In genomic region chr9:101990836-101991235, GRCm38 (mm10) we compare ENCODE assay signal across 25 mouse cellular contexts.
DNase-seq lines count a peak whose midpoint lies in the region; ATAC-seq and TF ChIP-seq lines count a peak whose summit lies in the region.
"Had no signal": no experiment of that assay in that cellular context is flagged by ENCODE, and none has a peak within 500 bp of the region (broad histone marks: within the 10 kb centered on the region; RNA-seq: fewer than 3 reads in every experiment).

No protein-coding gene starts in this region.

- H3K4me3 ChIP-seq in forebrain, postnatal 0 days (ENCODE audit: low read depth, low read length): no peak overlapping the region
- no peak overlapping the region for H3K4me3 ChIP-seq in forebrain, embryonic 13.5 days
- no peak overlapping the region for H3K4me3 ChIP-seq in hindbrain, embryonic 14.5 days (replicated peaks; ENCODE audit: low read length)
- H3K4me3 ChIP-seq: forebrain, embryonic 15.5 days; hindbrain, embryonic 10.5 days had no signal

- WGBS in forebrain, postnatal 0 days: 46% methylated on average over 12 of the region's 12 CpGs
- 78% methylated on average over 12 of the region's 12 CpGs for WGBS in forebrain, embryonic 13.5 days
- WGBS in hindbrain, embryonic 14.5 days: 83% methylated on average over 12 of the region's 12 CpGs

- ATAC-seq in forebrain, postnatal 0 days: peak; percentile 36
- ATAC-seq in forebrain, embryonic 13.5 days: no peak
- ATAC-seq in hindbrain, embryonic 14.5 days (ENCODE audit: low FRiP score): no peak
- ATAC-seq: forebrain, embryonic 15.5 days; hindbrain, embryonic 16.5 days; Patski had no signal

- no peak overlapping the region for H3K4me2 ChIP-seq in forebrain, postnatal 0 days (ENCODE audit: low read depth)
- H3K4me2 ChIP-seq in forebrain, embryonic 13.5 days: no peak overlapping the region
- H3K4me2 ChIP-seq in hindbrain, embryonic 14.5 days (replicated peaks): no peak overlapping the region
- H3K4me2 ChIP-seq: forebrain, embryonic 15.5 days had no signal

- no peak for TF ChIP-seq CTCF in forebrain, postnatal 0 days (IDR thresholded peaks at IDR 0.05; ENCODE audit: low read depth)

- no peak overlapping the region for H3K9ac ChIP-seq in forebrain, postnatal 0 days
- H3K9ac ChIP-seq in forebrain, embryonic 13.5 days: no peak overlapping the region
- no peak overlapping the region for H3K9ac ChIP-seq in hindbrain, embryonic 14.5 days
- H3K9ac ChIP-seq: forebrain, embryonic 15.5 days; liver, embryonic 13.5 days had no signal

- no peaks in the 10 kb centered on the region for H3K9me3 ChIP-seq in forebrain, postnatal 0 days (ENCODE audit: low read length)
- H3K9me3 ChIP-seq in forebrain, embryonic 13.5 days (replicated peaks): no peaks in the 10 kb centered on the region
- H3K9me3 ChIP-seq in hindbrain, embryonic 14.5 days (ENCODE audit: control insufficient read depth, low read length): no peaks in the 10 kb centered on the region
- H3K9me3 ChIP-seq: forebrain, embryonic 15.5 days; hindbrain, embryonic 10.5 days; liver, embryonic 13.5 days had no signal

- no peaks in the 10 kb centered on the region for H3K27me3 ChIP-seq in forebrain, postnatal 0 days (ENCODE audit: insufficient read depth, low read length)
- no peaks in the 10 kb centered on the region for H3K27me3 ChIP-seq in forebrain, embryonic 13.5 days
- H3K27me3 ChIP-seq in hindbrain, embryonic 14.5 days (ENCODE audit: control insufficient read depth, insufficient read depth, low read length): no peaks in the 10 kb centered on the region
- H3K27me3 ChIP-seq: forebrain, embryonic 15.5 days; liver, embryonic 13.5 days; Patski had no signal

- no peaks in the 10 kb centered on the region for H3K4me1 ChIP-seq in forebrain, postnatal 0 days (ENCODE audit: insufficient read depth)
- H3K4me1 ChIP-seq in forebrain, embryonic 13.5 days: 0 out of 2 replicates have a peak, but pooled peaks cover 4% of the 10 kb centered on the region
- peaks cover 15% of the 10 kb centered on the region; the same call in 1 of the 2 replicates for H3K4me1 ChIP-seq in hindbrain, embryonic 14.5 days (replicated peaks; ENCODE audit: control insufficient read depth, insufficient read depth, low read length)
- H3K4me1 ChIP-seq: forebrain, embryonic 15.5 days; hindbrain, embryonic 10.5 days had no signal

- H3K36me3 ChIP-seq in forebrain, postnatal 0 days (ENCODE audit: insufficient read depth): no peaks in the 10 kb centered on the region; the same call in 1 of the 2 replicates
- peaks cover 20% of the 10 kb centered on the region for H3K36me3 ChIP-seq in forebrain, embryonic 13.5 days (ENCODE audit: poor library complexity, severe bottlenecking)
- H3K36me3 ChIP-seq in hindbrain, embryonic 14.5 days (replicated peaks; ENCODE audit: control insufficient read depth, insufficient read depth): peaks cover 11% of the 10 kb centered on the region
- H3K36me3 ChIP-seq: liver, embryonic 13.5 days had no signal

- H3K27ac ChIP-seq in forebrain, postnatal 0 days (ENCODE audit: low read depth, low read length): no peak overlapping the region
- H3K27ac ChIP-seq in forebrain, embryonic 13.5 days: no peak overlapping the region
- no peak overlapping the region for H3K27ac ChIP-seq in hindbrain, embryonic 14.5 days
- H3K27ac ChIP-seq: forebrain, embryonic 15.5 days; hindbrain, embryonic 10.5 days; macrophage had no signal

- DNase-seq in forebrain, postnatal 0 days: peak; percentile 63
- peak; percentile 15 for DNase-seq in layer of hippocampus, adult 9-11 months
- DNase-seq in layer of hippocampus, adult 8-10 months (ENCODE audit: low spot score in 2 of 2): no peak
- peak; percentile 4 for DNase-seq in ES-CJ7 (ENCODE audit: low read depth, low spot score)
- peak; percentile 28 for DNase-seq in brain, embryonic 18.5 days (ENCODE audit: low read depth, low spot score)
- DNase-seq in hindbrain, embryonic 14.5 days (ENCODE audit: low spot score): no peak
- DNase-seq: adrenal gland, postnatal 25 days; cerebellum, adult 2 months; cerebellum, postnatal 25 days; gastrocnemius, postnatal 14 days; heart, postnatal 14 days; kidney, adult 2 months; kidney, postnatal 36 days; liver, embryonic 13.5 days; lung, adult 2 months; lung, postnatal 10 days; midbrain, embryonic 14.5 days; thymus, adult 18-20 months; thymus, postnatal 25 days had no signal

Comparison
In these comparisons a context has a peak if more than half of its experiments do, and no peak if none do; other contexts are left out.
1. DNase-seq: peak in forebrain, postnatal 0 days (single experiment), layer of hippocampus, adult 9-11 months (single experiment), ES-CJ7 (single experiment) and brain, embryonic 18.5 days (single experiment); none in layer of hippocampus, adult 8-10 months (0 of 2) and hindbrain, embryonic 14.5 days (single experiment).